In the genomic region with DNA sequence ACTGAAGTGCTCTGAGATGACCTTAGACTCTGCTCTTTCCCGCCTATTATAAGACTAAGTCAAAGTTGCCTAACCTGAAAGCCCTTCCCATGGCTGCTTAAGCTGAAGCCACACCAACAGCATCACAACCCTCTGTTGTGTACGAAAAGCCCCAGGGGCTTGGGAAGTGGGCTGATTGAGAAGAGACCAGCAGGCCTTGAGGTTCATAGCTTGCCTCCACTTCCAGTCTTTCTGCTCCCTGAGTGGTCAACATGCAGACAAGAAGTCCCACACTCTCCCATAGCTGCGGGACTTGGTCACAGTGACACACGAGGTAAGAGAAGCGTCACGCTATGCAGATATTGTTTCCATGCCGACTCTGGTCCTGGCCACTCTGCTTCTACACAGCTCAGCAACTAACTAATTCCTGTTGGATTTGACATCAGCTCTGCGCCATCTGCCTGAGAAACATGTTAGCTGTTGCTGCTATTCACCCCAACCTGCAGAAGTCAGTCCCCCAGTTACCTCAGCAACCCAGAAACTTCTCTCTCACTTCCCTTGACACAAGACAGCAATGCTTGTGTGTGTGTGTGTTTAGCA, we compare ENCODE assay signal across 26 mouse cellular contexts.
A peak's percentile ranks its signal among the peaks of the same experiment; 100 is the strongest.
DNase-seq lines count a peak whose midpoint lies in the region; ATAC-seq and TF ChIP-seq lines count a peak whose summit lies in the region.
"Had no signal": no experiment of that assay in that cellular context is flagged by ENCODE, and none has a peak within 500 bp of the region (broad histone marks: within the 10 kb centered on the region; RNA-seq: fewer than 3 reads in every experiment).

No protein-coding gene starts in this region.

- H3K4me3 ChIP-seq in forebrain, postnatal 0 days (ENCODE audit: low read depth, low read length): no peak overlapping the region
- H3K4me3 ChIP-seq in forebrain, embryonic 10.5 days: no peak overlapping the region
- no peak overlapping the region for H3K4me3 ChIP-seq in midbrain, postnatal 0 days (ENCODE audit: low read depth, low read length)
- H3K4me3 ChIP-seq in midbrain, embryonic 13.5 days (replicated peaks): no peak overlapping the region
- H3K4me3 ChIP-seq in intestine, embryonic 16.5 days (ENCODE audit: low read length): no peak overlapping the region
- H3K4me3 ChIP-seq: erythroblast, embryonic 14.5 days; forebrain, embryonic 13.5 days; gastrocnemius, adult 2 months; hindbrain, embryonic 12.5 days; limb, embryonic 13.5 days; lung, embryonic 15.5 days; midbrain, embryonic 12.5 days; neural tube, embryonic 12.5 days; stomach, embryonic 15.5 days had no signal

- no peak overlapping the region for H3K9ac ChIP-seq in forebrain, postnatal 0 days
- H3K9ac ChIP-seq in midbrain, postnatal 0 days (replicated peaks; ENCODE audit: low read length, poor library complexity, severe bottlenecking): no peak overlapping the region
- no peak overlapping the region for H3K9ac ChIP-seq in midbrain, embryonic 13.5 days (replicated peaks)
- no peak overlapping the region for H3K9ac ChIP-seq in intestine, embryonic 16.5 days (ENCODE audit: low read depth, low read length)
- H3K9ac ChIP-seq: forebrain, embryonic 13.5 days; hindbrain, embryonic 12.5 days; limb, embryonic 13.5 days; lung, embryonic 15.5 days; midbrain, embryonic 12.5 days; neural tube, embryonic 12.5 days; stomach, embryonic 15.5 days had no signal

- H3K27me3 ChIP-seq in forebrain, postnatal 0 days (ENCODE audit: insufficient read depth, low read length): no peaks in the 10 kb centered on the region
- no peaks in the 10 kb centered on the region for H3K27me3 ChIP-seq in forebrain, embryonic 10.5 days (ENCODE audit: poor library complexity, severe bottlenecking)
- no peaks in the 10 kb centered on the region for H3K27me3 ChIP-seq in midbrain, postnatal 0 days (ENCODE audit: insufficient read depth, low read length)
- H3K27me3 ChIP-seq in midbrain, embryonic 13.5 days: no peaks in the 10 kb centered on the region
- no peaks in the 10 kb centered on the region for H3K27me3 ChIP-seq in intestine, embryonic 16.5 days (replicated peaks; ENCODE audit: control insufficient read depth, insufficient read depth, low read length)
- H3K27me3 ChIP-seq: forebrain, embryonic 13.5 days; hindbrain, embryonic 12.5 days; limb, embryonic 13.5 days; lung, embryonic 15.5 days; midbrain, embryonic 12.5 days; neural tube, embryonic 12.5 days; Patski; stomach, embryonic 15.5 days had no signal

- peak; percentile 69 for ATAC-seq in forebrain, postnatal 0 days
- no peak for ATAC-seq in midbrain, postnatal 0 days (ENCODE audit: low FRiP score)
- no peak for ATAC-seq in midbrain, embryonic 13.5 days
- ATAC-seq in intestine, embryonic 16.5 days: peak; percentile 69
- ATAC-seq: forebrain, embryonic 13.5 days; Patski had no signal

- H3K9me3 ChIP-seq in forebrain, postnatal 0 days (ENCODE audit: low read length): no peaks in the 10 kb centered on the region
- no peaks in the 10 kb centered on the region for H3K9me3 ChIP-seq in forebrain, embryonic 10.5 days
- H3K9me3 ChIP-seq in midbrain, postnatal 0 days (ENCODE audit: low read length): no peaks in the 10 kb centered on the region
- no peaks in the 10 kb centered on the region for H3K9me3 ChIP-seq in midbrain, embryonic 13.5 days
- no peaks in the 10 kb centered on the region for H3K9me3 ChIP-seq in intestine, embryonic 16.5 days (ENCODE audit: control insufficient read depth, low read length)
- H3K9me3 ChIP-seq: forebrain, embryonic 13.5 days; hindbrain, embryonic 12.5 days; limb, embryonic 13.5 days; lung, embryonic 15.5 days; midbrain, embryonic 12.5 days; neural tube, embryonic 12.5 days; stomach, embryonic 15.5 days had no signal

- no peak for DNase-seq in forebrain, postnatal 0 days
- DNase-seq in forebrain, embryonic 10.5 days (ENCODE audit: extremely low spot score, low spot score): no peak
- peak; percentile 45 for DNase-seq in layer of hippocampus, adult 11-12 months (ENCODE audit: low spot score)
- DNase-seq in layer of hippocampus, adult 9-10 months (ENCODE audit: low spot score): no peak
- peak; percentile 42 for DNase-seq in midbrain, postnatal 0 days (ENCODE audit: low spot score)
- DNase-seq: adrenal gland, postnatal 10 days; cerebellum, adult 11 months; cerebellum, adult 9-11 months; gastrocnemius, adult 2 months; gastrocnemius, postnatal 36 days; heart, postnatal 36 days; kidney, adult 2 months; kidney, postnatal 36 days; right cerebral cortex, postnatal 14 days had no signal

- no peak overlapping the region for H3K27ac ChIP-seq in forebrain, postnatal 0 days (ENCODE audit: low read depth, low read length)
- no peak overlapping the region for H3K27ac ChIP-seq in forebrain, embryonic 10.5 days
- H3K27ac ChIP-seq in midbrain, postnatal 0 days (ENCODE audit: low read depth, low read length): no peak overlapping the region
- H3K27ac ChIP-seq in midbrain, embryonic 13.5 days: no peak overlapping the region
- no peak overlapping the region for H3K27ac ChIP-seq in intestine, embryonic 16.5 days (ENCODE audit: low read length)
- H3K27ac ChIP-seq: forebrain, embryonic 13.5 days; gastrocnemius, adult 2 months; hindbrain, embryonic 12.5 days; limb, embryonic 13.5 days; lung, embryonic 15.5 days; midbrain, embryonic 12.5 days; neural tube, embryonic 12.5 days; stomach, embryonic 15.5 days had no signal

- H3K36me3 ChIP-seq in forebrain, postnatal 0 days (ENCODE audit: insufficient read depth): no peaks in the 10 kb centered on the region
- H3K36me3 ChIP-seq in forebrain, embryonic 10.5 days (replicated peaks): no peaks in the 10 kb centered on the region
- H3K36me3 ChIP-seq in midbrain, postnatal 0 days (ENCODE audit: insufficient read depth, low read length): no peaks in the 10 kb centered on the region
- no peaks in the 10 kb centered on the region for H3K36me3 ChIP-seq in midbrain, embryonic 13.5 days
- no peaks in the 10 kb centered on the region for H3K36me3 ChIP-seq in intestine, embryonic 16.5 days (ENCODE audit: control insufficient read depth, insufficient read depth, low read length)
- H3K36me3 ChIP-seq: hindbrain, embryonic 12.5 days; limb, embryonic 13.5 days; lung, embryonic 15.5 days; midbrain, embryonic 12.5 days; neural tube, embryonic 12.5 days; stomach, embryonic 15.5 days had no signal

- peak; percentile 18; the same call in 1 of the 2 replicates for TF ChIP-seq CTCF in forebrain, postnatal 0 days (IDR thresholded peaks at IDR 0.05; ENCODE audit: low read depth)
- peak; percentile 40 for TF ChIP-seq CTCF in midbrain, postnatal 0 days (IDR thresholded peaks at IDR 0.05)

- WGBS in forebrain, postnatal 0 days: 83% methylated on average over 8 of the region's 8 CpGs
- 89% methylated on average over 8 of the region's 8 CpGs for WGBS in forebrain, embryonic 10.5 days
- 74% methylated on average over 8 of the region's 8 CpGs for WGBS in midbrain, postnatal 0 days
- 81% methylated on average over 8 of the region's 8 CpGs for WGBS in midbrain, embryonic 13.5 days
- WGBS in intestine, embryonic 16.5 days: 82% methylated on average over 8 of the region's 8 CpGs

- no peaks in the 10 kb centered on the region for H3K4me1 ChIP-seq in forebrain, postnatal 0 days (ENCODE audit: insufficient read depth)
- H3K4me1 ChIP-seq in forebrain, embryonic 10.5 days: no peaks in the 10 kb centered on the region
- 0 out of 2 replicates have a peak, but pooled peaks cover 2% of the 10 kb centered on the region for H3K4me1 ChIP-seq in midbrain, postnatal 0 days (ENCODE audit: insufficient read depth, low read length)
- H3K4me1 ChIP-seq in midbrain, embryonic 13.5 days (replicated peaks): no peaks in the 10 kb centered on the region
- no peaks in the 10 kb centered on the region for H3K4me1 ChIP-seq in intestine, embryonic 16.5 days (ENCODE audit: control insufficient read depth, insufficient read depth, low read length)
- H3K4me1 ChIP-seq: forebrain, embryonic 13.5 days; hindbrain, embryonic 12.5 days; lung, embryonic 15.5 days; midbrain, embryonic 12.5 days; neural tube, embryonic 12.5 days; stomach, embryonic 15.5 days had no signal

- H3K4me2 ChIP-seq in forebrain, postnatal 0 days (ENCODE audit: low read depth): no peak overlapping the region
- H3K4me2 ChIP-seq in midbrain, postnatal 0 days (ENCODE audit: low read depth, low read length, poor library complexity, severe bottlenecking): no peak overlapping the region
- H3K4me2 ChIP-seq in midbrain, embryonic 13.5 days (replicated peaks): no peak overlapping the region
- no peak overlapping the region for H3K4me2 ChIP-seq in intestine, embryonic 16.5 days (ENCODE audit: low read depth, low read length)
- H3K4me2 ChIP-seq: forebrain, embryonic 13.5 days; hindbrain, embryonic 12.5 days; limb, embryonic 13.5 days; liver, embryonic 11.5 days; lung, embryonic 15.5 days; midbrain, embryonic 12.5 days; neural tube, embryonic 12.5 days; stomach, embryonic 15.5 days had no signal

Comparison
In these comparisons a context has a peak if more than half of its experiments do, and no peak if none do; other contexts are left out.
1. DNase-seq: peak in layer of hippocampus, adult 11-12 months (single experiment) and midbrain, postnatal 0 days (single experiment); none in forebrain, postnatal 0 days (single experiment), forebrain, embryonic 10.5 days (single experiment) and layer of hippocampus, adult 9-10 months (single experiment).
2. ATAC-seq: peak in forebrain, postnatal 0 days (single experiment) and intestine, embryonic 16.5 days (single experiment); none in midbrain, postnatal 0 days (single experiment) and midbrain, embryonic 13.5 days (single experiment).